Comparison of ENCODE assay signal across 14 mouse cellular contexts in the genomic region with DNA sequence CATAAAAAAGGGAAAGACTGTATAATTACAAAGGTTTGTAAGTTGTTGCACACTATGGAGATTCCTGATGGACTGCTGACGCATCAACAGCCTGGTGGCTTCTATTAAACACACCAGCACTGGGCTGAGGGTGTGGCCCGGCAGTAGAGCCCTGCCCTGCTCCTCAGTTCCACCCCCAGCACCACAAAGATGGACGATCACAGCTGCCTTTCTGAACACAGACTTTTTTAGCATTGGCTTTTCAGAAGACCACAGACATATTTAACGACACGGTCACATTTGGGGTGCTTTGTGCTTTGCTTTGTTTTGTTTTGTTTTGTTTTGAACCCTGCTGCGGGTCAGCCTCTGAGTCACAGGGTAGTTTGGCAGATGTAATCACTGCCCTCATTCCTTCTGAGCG.
"Had no signal": no experiment of that assay in that cellular context is flagged by ENCODE, and none has a peak within 500 bp of the region (broad histone marks: within the 10 kb centered on the region; RNA-seq: fewer than 3 reads in every experiment).

No protein-coding gene starts in this region.

- H3K4me3 ChIP-seq: limb, embryonic 15.5 days; liver, embryonic 12.5 days; megakaryocyte, embryonic 14.5 days had no signal

- ATAC-seq: liver, embryonic 12.5 days; midbrain, embryonic 16.5 days had no signal

- H3K27ac ChIP-seq: kidney, postnatal 0 days; limb, embryonic 15.5 days; liver, embryonic 12.5 days; macrophage had no signal

- H3K27me3 ChIP-seq: limb, embryonic 15.5 days had no signal

- H3K9me3 ChIP-seq: limb, embryonic 15.5 days; liver, embryonic 12.5 days; megakaryocyte, embryonic 14.5 days had no signal

- DNase-seq: kidney, adult 8-10 months; kidney, postnatal 36 days; lung, embryonic 14.5 days; lung, postnatal 14 days; right cerebral cortex, postnatal 14 days; thymus, adult 18-20 months; thymus, postnatal 14 days had no signal

- H3K4me2 ChIP-seq: limb, embryonic 15.5 days; liver, embryonic 12.5 days; lung, embryonic 14.5 days; midbrain, embryonic 11.5 days had no signal

- H3K4me1 ChIP-seq: limb, embryonic 15.5 days; liver, embryonic 12.5 days; megakaryocyte, embryonic 14.5 days had no signal

- H3K9ac ChIP-seq: limb, embryonic 15.5 days; liver, embryonic 12.5 days; lung, embryonic 14.5 days had no signal

- H3K36me3 ChIP-seq: limb, embryonic 15.5 days; liver, embryonic 12.5 days had no signal
